In the genomic region with DNA sequence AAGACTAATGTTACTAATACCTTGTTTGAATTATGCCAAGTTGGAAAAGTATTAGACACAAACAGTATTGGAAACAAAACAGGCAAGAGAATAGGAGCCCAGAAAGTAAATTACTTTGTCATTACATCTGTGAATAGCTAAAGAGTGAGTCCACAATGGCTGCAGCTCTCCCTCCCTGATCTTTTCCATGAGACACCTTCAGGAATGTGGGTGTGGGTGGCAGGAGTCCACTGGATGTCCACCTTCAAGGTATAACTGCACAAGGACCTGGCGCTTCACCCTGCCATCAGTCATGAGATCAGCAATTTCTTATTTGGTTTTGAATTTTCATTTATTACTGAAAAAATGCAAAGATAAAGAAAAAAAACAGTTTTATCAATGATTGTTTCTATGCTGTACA, we compare ENCODE assay signal across 1 mouse cellular context.
TF ChIP-seq lines count a peak whose summit lies in the region.

No protein-coding gene starts in this region.

TF ChIP-seq in MEL, 35 proteins besides CTCF, POLR2A, EP300 and RAD21 (continued from another document):
- TF ChIP-seq MXI1 (IDR thresholded peaks at IDR 0.05; ENCODE audit: low read depth, low read length) (no peak), MAFK (IDR thresholded peaks at IDR 0.05; ENCODE audit: borderline replicate concordance, low read depth, low read length) (no peak), POLR2AphosphoS5 (IDR thresholded peaks at IDR 0.05; ENCODE audit: borderline replicate concordance, low read depth, low read length) (no peak), USF2 (IDR thresholded peaks at IDR 0.05; ENCODE audit: borderline replicate concordance in 1 of 2, insufficient read depth in 1 of 2, low read depth in 1 of 2, low read length in 2 of 2) (no peak), E2F4 (IDR thresholded peaks at IDR 0.05; ENCODE audit: borderline replicate concordance, low read depth, low read length) (no peak), CHD1 (IDR thresholded peaks at IDR 0.05; ENCODE audit: low read depth, low read length) (no peak)
